ENCODE assay signal across 8 mouse cellular contexts in the genomic region with DNA sequence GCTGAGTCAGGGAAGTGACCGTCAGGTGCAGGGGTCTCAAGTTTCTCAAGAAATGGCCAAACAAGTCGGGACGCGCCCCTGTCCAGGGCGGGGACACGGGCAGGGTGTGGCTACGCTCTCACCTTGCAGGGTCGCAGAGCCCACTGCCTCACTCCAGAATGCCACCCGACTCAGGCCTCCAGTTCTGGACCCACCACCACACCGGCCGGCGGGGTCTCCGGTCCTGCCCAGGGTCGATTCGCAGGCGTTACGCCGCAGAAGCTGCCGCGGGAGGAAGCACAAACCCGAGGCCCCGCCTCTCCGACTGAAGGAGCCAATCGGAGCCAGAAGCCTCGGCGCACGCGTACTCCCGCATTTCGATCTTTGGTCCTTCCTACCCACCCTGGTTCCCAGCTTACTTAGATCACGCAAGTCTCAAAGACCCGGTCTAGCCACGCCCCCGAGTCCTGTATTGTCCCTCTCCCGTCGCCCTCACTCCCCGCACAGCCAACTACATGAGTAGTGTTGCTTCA. TPM values are rescaled to one million over a fixed set of nuclear protein-coding genes. Genes with fewer than 3 reads are reported as not detected.
DNase-seq lines count a peak whose midpoint lies in the region; ATAC-seq and TF ChIP-seq lines count a peak whose summit lies in the region.

Gene Frmd8 (minus strand): TSS at position 306 of the 512 bp plus-strand sequence.

- peaks cover 13% of the 10 kb centered on the region for H3K36me3 ChIP-seq in hindbrain, embryonic 13.5 days

- CTCF ChIA-PET in Patski (lab: Charles Lee) = interaction anchor here (1.0 to 8.7 kb wide), 6 partner anchors 24 to 147 kb away, joined by 3 to 74 read pairs (median 7); no protein-coding TSS in a partner anchor

- 0% methylated on average over 37 of the region's 37 CpGs for WGBS in hindbrain, embryonic 13.5 days

- peaks cover 47% of the 10 kb centered on the region for H3K4me1 ChIP-seq in hindbrain, embryonic 13.5 days (replicated peaks)

- peak within 1 kb of the TSS; percentile 75 for H3K4me3 ChIP-seq in hindbrain, embryonic 13.5 days

- peak within 1 kb of the TSS; percentile 85 for H3K9ac ChIP-seq in hindbrain, embryonic 13.5 days

- TF ChIP-seq CTCF in Patski (IDR thresholded peaks at IDR 0.05) = no peak

- no peaks in the 10 kb centered on the region for H3K27me3 ChIP-seq in Patski
- H3K27me3 ChIP-seq in hindbrain, embryonic 13.5 days = no peaks in the 10 kb centered on the region

- peak; percentile 26 for ATAC-seq in Patski
- peak; percentile 93 for ATAC-seq in hindbrain, embryonic 13.5 days (ENCODE audit: low FRiP score)

- H3K9me3 ChIP-seq in hindbrain, embryonic 13.5 days = no peaks in the 10 kb centered on the region

- H3K4me2 ChIP-seq in hindbrain, embryonic 13.5 days = peak within 1 kb of the TSS; percentile 88

- in situ Hi-C loops in Patski (cut with MboI; ENCODE audit: low pct_unique_long_range_greater_than_20kb) = loop anchor here (5.0 kb wide), 1 partner anchor 83 kb away; no protein-coding TSS in a partner anchor

- POLR2A ChIA-PET in Patski (lab: Charles Lee) = interaction anchor here (0.7 to 6.3 kb wide), 8 partner anchors 10 to 87 kb away, joined by 3 to 47 read pairs (median 4); no protein-coding TSS in a partner anchor

- peak; percentile 50 for DNase-seq in Patski (ENCODE audit: low read depth, low spot score)
- peak; percentile 95 for DNase-seq in cerebellum, postnatal 14 days
- DNase-seq in frontal cortex, postnatal 14 days (ENCODE audit: low spot score in 2 of 2) = peak; percentile 86 to 91
- DNase-seq in layer of hippocampus, postnatal 25 days (ENCODE audit: extremely low spot score in 1 of 2, low spot score in 1 of 2) = peak; percentile 87
- peak; percentile 96 for DNase-seq in lung, postnatal 25 days (ENCODE audit: low spot score)
- peak; percentile 98 for DNase-seq in retina, embryonic 14.5 days (ENCODE audit: low spot score)
- peak; percentile 97 for DNase-seq in thymus, postnatal 4 days

- H3K27ac ChIP-seq in hindbrain, embryonic 13.5 days = peak within 1 kb of the TSS; percentile 74

RNA-seq across cellular contexts. Expression of gene Frmd8, which starts in this region (rescaled TPM):
- 30.4 TPM for polyA plus RNA-seq in Patski (2021)
- polyA plus RNA-seq in hindbrain, embryonic 13.5 days (2015; fragmentation: Nextera tagmentation; extraction: Ambion mirVana) = 17.5 and 19.3 TPM in 2 replicates
- 10 to 100 TPM; 15.6 to 15.8 TPM for total RNA-seq in layer of hippocampus, postnatal 25 days (2021)

Comparison
In these comparisons a context has a peak if more than half of its experiments do, and no peak if none do; other contexts are left out.
1. Peak in every context shown above with its lines: DNase-seq, ATAC-seq, H3K4me3 ChIP-seq and H3K27ac ChIP-seq.